Mouse (Mus musculus) intestine, embryonic 15.5 days (tissue): ENCODE measurements around the gene Gm45844. TPM values are rescaled to one million over a fixed set of nuclear protein-coding genes. Genes with fewer than 3 reads are reported as not detected.
"Not testable (repeated sequence)": the region's sequence is repeated elsewhere in the genome, so short reads cannot be mapped to it uniquely, and the experiment has no call there.

ENCODE experiments used
- ATAC-seq: fragments of 200-750 bp; cut with Nextera tagmentation; 2 replicates; pipeline ENCODE4 v1.8.0; 2017; ENCODE audit warnings: moderate TSS enrichment, moderate library complexity
- H3K27ac ChIP-seq: fragments of 300-500 bp; sonication (generic); 2 replicates; pipeline ENCODE4 v1.5.1; 2015; ENCODE audit warnings: mild to moderate bottlenecking, inconsistent platforms
- H3K27me3 ChIP-seq: fragments of 300-500 bp; sonication (generic); replicated peaks from 2 replicates; pipeline ENCODE4 v1.6.1; 2015; ENCODE audit warnings: inconsistent platforms
- H3K36me3 ChIP-seq: fragments of 300-500 bp; sonication (generic); 2 replicates; pipeline ENCODE4 v1.6.1; 2015; ENCODE audit warnings: inconsistent platforms
- H3K4me1 ChIP-seq: fragments of 300-500 bp; sonication (generic); replicated peaks from 2 replicates; pipeline ENCODE4 v1.6.1; 2015; ENCODE audit warnings: inconsistent platforms
- H3K4me2 ChIP-seq: fragments of 300-500 bp; sonication (generic); replicated peaks from 2 replicates; pipeline ENCODE4 v1.6.1; 2015; ENCODE audit warnings: mild to moderate bottlenecking, inconsistent platforms
- H3K4me3 ChIP-seq: fragments of 300-500 bp; sonication (generic); replicated peaks from 2 replicates; pipeline ENCODE4 v1.5.1; 2015; ENCODE audit warnings: inconsistent platforms
- H3K9ac ChIP-seq: fragments of 300-500 bp; sonication (generic); 2 replicates; pipeline ENCODE4 v1.6.1; 2015; ENCODE audit warnings: inconsistent platforms
- H3K9me3 ChIP-seq: fragments of 300-500 bp; sonication (generic); 2 replicates; pipeline ENCODE4 v1.6.1; 2016; ENCODE audit warnings: inconsistent platforms
- WGBS: fragments of 180-500 bp; shearing (Covaris S2); methylation state at CpG from one replicate; pipeline ENCODE4 v1.1.7; 2015; 5-methylcytosine and 5-hydroxymethylcytosine counted together
- polyA plus RNA-seq: library from polyadenylated mRNA; unstranded; fragments of >200 nt; fragmentation: Nextera tagmentation; extraction: Ambion mirVana; gene quantifications from 2 replicates; pipeline ENCODE4 v1.2.1, GENCODE M21; 2015

Gm45844 gene
- polyA plus RNA-seq, result 2.8 and 3.1 TPM in 2 replicates

DNA sequence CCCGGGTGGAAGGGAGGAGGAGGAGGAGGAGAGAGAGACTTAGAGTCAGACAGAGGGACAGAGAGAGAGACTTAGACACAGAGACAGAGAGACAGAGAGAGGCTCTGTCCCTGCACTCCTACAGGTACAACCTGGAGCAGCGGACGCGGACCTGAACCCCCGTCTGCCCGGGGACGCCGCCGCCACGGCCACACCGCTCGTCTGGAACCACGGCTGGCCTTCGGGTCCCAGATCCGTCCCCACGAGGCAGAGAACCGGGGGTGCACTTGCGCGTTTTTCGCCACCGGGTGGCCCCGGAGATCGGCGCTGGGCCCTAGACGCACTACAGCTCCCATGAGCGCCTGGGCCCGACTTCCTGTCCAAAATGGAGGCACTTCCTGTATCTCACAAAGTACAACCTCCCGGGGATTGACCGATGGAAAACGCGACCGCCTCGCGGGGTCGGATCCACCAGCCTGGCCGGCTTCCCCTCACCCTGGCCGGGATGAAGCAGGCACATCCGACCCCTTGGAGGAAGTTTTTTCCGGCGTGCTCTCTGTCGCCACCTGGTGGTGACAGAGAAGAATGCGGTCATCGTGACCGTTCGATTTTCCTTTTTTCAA is at the start of gene Gm45844:
Gm45844 (minus strand) TSS at position 324 of the 602 bp plus-strand sequence.
- H3K9ac ChIP-seq, result 0 out of 2 replicates have a peak within 1 kb of the TSS, but pooled peaks have one; percentile 6
- not testable (repeated sequence) for H3K36me3 ChIP-seq, H3K27me3 ChIP-seq, H3K9me3 ChIP-seq, H3K4me1 ChIP-seq
- H3K27ac ChIP-seq, result peak within 1 kb of the TSS; percentile 1; the same call in 1 of the 2 replicates
- peak within 1 kb of the TSS; percentile 45 for H3K4me2 ChIP-seq
- ATAC-seq, result peak; percentile 100
- 38% methylated on average over 45 of the region's 45 CpGs for WGBS
- peak within 1 kb of the TSS; percentile 36 for H3K4me3 ChIP-seq

GRCm38 (mm10) chr7:7295595-7295994 is 17.5 kb upstream of the Gm45844 start:
- WGBS, result 82% methylated on average over 16 of the region's 16 CpGs
- H3K9ac ChIP-seq, result no peak overlapping the region
- H3K9me3 ChIP-seq, result no peaks in the 10 kb centered on the region
- ATAC-seq, result no peak
- H3K4me3 ChIP-seq, result no peak overlapping the region
- no peaks in the 10 kb centered on the region for H3K27me3 ChIP-seq
- 0 out of 2 replicates have a peak, but pooled peaks cover 4% of the 10 kb centered on the region for H3K4me1 ChIP-seq
- no peak overlapping the region for H3K4me2 ChIP-seq
- H3K36me3 ChIP-seq, result peaks cover 26% of the 10 kb centered on the region
- H3K27ac ChIP-seq, result no peak overlapping the region

DNA sequence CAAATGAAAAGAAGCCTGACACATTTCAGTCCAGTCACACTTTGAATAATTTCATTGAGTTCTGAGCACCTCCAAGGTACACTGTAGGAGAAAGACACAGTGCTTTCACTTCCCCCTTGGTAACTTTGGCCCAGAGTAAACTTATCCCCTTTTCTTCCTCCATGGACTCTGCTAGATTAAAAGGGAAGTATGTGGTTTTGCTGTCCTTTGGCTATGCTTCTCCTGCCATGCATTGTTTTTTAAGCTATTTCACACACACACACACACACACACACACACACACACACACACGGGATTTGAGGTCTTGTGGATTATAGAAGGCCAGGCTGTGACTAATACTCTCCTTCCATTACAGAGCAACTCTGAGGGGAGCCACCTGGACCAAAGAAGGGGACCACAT is 3.3 kb upstream of the Gm45844 start:
- no peak overlapping the region for H3K4me2 ChIP-seq
- H3K4me3 ChIP-seq, result no peak overlapping the region
- ATAC-seq, result no peak
- H3K9me3 ChIP-seq, result peaks cover 3% of the 10 kb centered on the region; the same call in 1 of the 2 replicates
- H3K9ac ChIP-seq, result no peak overlapping the region
- no peak overlapping the region for H3K27ac ChIP-seq
- 53% methylated on average over 1 of the region's 1 CpGs for WGBS
- H3K4me1 ChIP-seq, result no peaks in the 10 kb centered on the region
- no peaks in the 10 kb centered on the region for H3K27me3 ChIP-seq
- no peaks in the 10 kb centered on the region; the same call in 1 of the 2 replicates for H3K36me3 ChIP-seq

DNA sequence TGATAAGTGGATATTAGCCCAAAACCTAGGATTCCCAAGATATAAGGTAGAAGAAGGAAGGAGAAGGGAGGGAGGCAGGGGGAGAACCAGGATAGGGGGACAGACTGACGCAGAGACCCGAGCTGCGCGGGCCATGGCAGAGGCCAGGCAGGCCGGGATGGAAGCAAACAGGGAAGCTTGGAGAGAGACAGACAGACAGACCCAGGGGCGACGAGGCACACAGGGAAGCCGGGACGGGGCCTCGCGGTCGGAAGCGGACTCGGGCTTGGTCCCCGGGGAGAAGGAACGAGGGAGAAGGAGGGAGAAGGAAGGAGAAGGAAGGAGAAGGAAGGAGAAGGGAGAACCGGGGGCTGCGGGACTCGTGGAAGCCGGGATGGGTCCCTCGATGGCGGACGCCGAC is 533 bp downstream of the Gm45844 start:
- WGBS, result 47% methylated on average over 24 of the region's 24 CpGs
- H3K4me1 ChIP-seq, H3K36me3 ChIP-seq, H3K27me3 ChIP-seq, H3K9me3 ChIP-seq: not testable (repeated sequence)
- H3K9ac ChIP-seq, result 0 out of 2 replicates have a peak overlapping the region, but pooled peaks have one; percentile 6
- peak overlapping the region; percentile 36 for H3K4me3 ChIP-seq
- H3K27ac ChIP-seq, result 0 out of 2 replicates have a peak overlapping the region, but pooled peaks have one; percentile 1
- peak; percentile 66; the same call in 1 of the 2 replicates for ATAC-seq
- peak overlapping the region; percentile 45 for H3K4me2 ChIP-seq

DNA sequence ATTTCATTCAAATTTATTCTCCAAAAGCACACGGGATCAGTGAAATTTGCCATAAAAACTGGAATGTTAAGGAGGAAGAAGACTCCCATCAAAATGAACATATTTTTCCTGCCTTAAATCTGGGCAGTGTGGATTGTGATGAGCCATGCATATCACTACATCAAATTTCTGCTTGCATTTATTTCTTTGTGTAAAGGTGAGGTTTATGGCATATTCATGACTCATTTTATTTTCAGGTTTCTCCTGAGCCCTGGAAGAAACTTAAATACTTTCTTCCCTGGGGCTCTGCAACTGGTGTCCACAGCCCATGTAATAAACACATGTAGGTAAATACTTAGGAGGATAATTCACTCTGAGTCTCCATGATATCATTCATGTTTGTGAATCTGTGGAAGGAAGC is 30.9 kb downstream of the Gm45844 start, which contains the start of gene Vmn2r29:
Vmn2r29 (minus strand) TSS at position 101 of the 400 bp plus-strand sequence.
- ATAC-seq, H3K4me1 ChIP-seq, H3K4me2 ChIP-seq, H3K4me3 ChIP-seq, H3K36me3 ChIP-seq, H3K9me3 ChIP-seq, H3K27ac ChIP-seq, H3K9ac ChIP-seq, H3K27me3 ChIP-seq: not testable (repeated sequence)
- no CpG with 5 or more reads among the region's 1 CpGs for WGBS

DNA sequence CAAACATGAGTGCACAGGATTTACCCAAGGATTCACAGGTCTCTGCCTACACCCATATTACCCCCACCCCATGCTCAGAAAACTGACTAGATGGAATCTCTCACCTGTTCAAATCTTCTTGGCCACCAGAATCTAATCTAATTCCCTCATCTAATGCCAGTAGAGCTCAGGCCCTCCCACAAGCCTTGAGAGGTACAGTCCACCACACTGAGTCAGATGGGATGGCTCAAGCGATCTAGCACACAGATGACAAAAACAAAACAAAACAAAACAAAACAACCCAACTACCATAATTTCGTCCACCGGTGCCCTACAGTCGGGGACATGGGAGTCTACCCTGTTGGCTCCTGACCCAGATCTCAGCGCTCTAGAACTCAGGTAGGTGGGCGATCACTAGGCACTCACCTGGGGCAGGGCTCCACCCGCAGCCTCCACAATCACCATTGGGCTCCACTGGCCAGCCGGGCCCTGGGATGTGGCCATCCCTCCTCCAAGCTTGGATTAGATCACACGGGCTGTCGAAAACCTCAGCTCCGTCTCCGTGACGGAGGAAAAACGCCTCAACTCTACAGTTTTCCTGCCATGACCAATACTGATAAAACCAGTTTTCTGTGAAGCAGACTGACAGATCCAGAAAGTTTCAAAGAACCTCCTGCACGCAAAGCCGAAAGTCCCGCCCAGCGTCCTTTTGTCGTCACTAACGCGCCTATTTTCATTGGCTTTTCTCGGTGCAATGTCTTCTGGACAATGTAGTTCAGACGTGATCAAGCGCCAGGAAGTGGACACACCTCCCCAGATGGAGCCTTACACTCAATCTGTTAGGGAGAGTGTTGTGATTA is 68.6 kb downstream of the Gm45844 start, which contains the start of gene Zfp772:
Zfp772 (minus strand) TSS at position 686 of the 839 bp plus-strand sequence.
- Histone ChIP-seq H3K4me2 (peak within 1 kb of the TSS; percentile 65), H3K4me3 (peak within 1 kb of the TSS; percentile 48), H3K9ac (peak within 1 kb of the TSS; percentile 47)
- not testable (repeated sequence) for H3K36me3 ChIP-seq, ATAC-seq, H3K9me3 ChIP-seq, H3K4me1 ChIP-seq, H3K27ac ChIP-seq, H3K27me3 ChIP-seq
- 2% methylated on average over 24 of the region's 24 CpGs for WGBS

DNA sequence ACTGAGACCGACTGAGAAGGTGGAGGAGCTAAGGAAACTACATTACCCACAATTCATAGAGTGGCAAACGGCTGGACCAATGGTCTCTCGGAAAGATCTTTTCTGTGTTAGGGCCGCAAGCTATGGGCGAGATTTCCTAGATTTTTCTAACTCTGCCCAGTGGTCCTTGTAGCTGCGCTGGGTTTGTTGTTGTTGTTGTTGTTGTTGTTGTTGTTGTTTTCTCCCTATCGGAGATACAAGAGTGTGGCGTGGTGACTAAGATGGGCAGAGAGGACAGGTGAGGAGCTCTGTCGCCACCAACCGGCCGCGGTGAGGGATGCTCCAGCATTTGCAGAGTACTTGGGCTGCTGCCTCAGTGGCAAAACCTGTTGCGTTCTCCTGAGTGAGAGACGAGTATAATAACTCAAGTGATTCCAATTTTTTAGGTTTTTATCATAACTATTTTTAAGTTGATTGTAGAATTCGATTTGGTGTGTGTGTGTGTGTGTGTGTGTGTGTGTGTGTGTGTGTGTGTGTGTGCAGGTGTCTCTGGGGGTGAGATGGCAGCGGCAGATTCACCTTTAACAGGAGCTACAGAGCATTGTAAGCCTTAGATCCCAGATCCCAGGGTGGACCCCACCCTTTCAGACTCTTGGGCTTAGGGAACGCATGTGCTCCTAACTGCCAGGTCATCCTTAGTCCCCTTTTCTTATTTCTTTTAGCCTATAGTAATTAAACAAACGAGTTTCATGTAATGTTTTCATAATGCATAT is 89.7 kb downstream of the Gm45844 start:
- ATAC-seq, result peak; percentile 98
- H3K4me3 ChIP-seq, result peak overlapping the region; percentile 43
- H3K27me3 ChIP-seq, result no peaks in the 10 kb centered on the region
- no peaks in the 10 kb centered on the region for H3K4me1 ChIP-seq
- no peak overlapping the region for H3K27ac ChIP-seq
- WGBS, result 10% methylated on average over 18 of the region's 18 CpGs
- H3K9me3 ChIP-seq, result no peaks in the 10 kb centered on the region
- H3K9ac ChIP-seq, result no peak overlapping the region
- H3K4me2 ChIP-seq, result peak overlapping the region; percentile 55
- H3K36me3 ChIP-seq, result no peaks in the 10 kb centered on the region

- Histone ChIP-seq H3K27me3 (no peaks in the 10 kb centered on the region), H3K4me1 (no peaks in the 10 kb centered on the region), H3K4me2 (peak overlapping the region; percentile 55), H3K4me3 (peak overlapping the region; percentile 43), H3K9me3 (no peaks in the 10 kb centered on the region), H3K9ac (no peak overlapping the region), H3K36me3 (no peaks in the 10 kb centered on the region), H3K27ac (no peak overlapping the region)
- WGBS, result 17% methylated on average over 13 of the region's 13 CpGs
- peak; percentile 80 for ATAC-seq
Measured at GRCm38 (mm10) chr7:7187417-7188190, 90.5 kb downstream of the Gm45844 start.

GRCm38 (mm10) chr7:7185897-7186296 is 92.2 kb downstream of the Gm45844 start:
- no peak overlapping the region for H3K4me3 ChIP-seq
- 91% methylated on average over 1 of the region's 1 CpGs for WGBS

DNA sequence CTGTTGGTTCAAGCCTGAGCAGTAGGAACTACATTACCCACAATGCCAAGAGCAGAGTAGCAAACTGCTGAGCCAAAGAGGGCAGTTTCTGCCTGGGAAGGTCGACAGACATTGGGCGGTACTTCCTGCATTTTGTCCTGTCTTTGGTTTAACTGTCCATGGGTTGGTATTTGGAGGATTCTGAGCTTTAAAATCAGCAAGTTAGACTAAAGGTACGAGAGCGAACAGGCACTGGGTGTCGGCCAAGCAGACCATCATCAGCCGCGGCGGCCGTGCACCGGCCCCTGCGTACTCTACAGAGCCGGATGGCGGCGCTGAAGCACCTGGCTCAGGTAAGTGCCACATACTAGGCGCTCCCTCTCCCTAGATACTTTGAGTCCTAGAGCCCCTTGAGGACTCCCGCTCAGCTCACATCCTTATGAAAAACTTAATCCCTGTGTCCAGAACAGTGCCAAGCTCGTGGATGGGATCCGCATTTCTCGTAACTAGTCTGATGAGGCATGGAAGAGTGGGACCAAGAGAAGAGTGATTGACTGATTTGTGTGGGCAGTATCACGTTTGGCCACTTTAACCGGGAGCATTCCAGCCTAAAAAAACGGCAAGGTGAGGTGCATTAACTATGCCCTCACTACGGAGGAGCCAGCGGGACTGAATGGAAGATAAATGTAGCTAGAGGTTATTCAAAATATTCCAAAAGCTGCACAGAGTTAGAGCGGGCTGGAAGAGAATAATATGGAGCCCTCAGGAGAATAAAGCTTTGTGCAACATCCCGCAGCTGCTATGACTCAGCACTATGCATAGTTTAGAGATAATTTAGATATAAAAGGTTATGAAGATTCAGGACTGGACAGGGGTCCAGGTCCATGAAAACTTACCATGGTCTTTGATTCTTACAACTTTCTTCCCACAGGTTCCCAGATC is 106.6 kb downstream of the Gm45844 start, which contains the start of gene Zfp418:
Zfp418 (plus strand) TSS at position 104 of the 921 bp plus-strand sequence.
- under 1% methylated on average over 26 of the region's 26 CpGs for WGBS
- H3K27ac ChIP-seq, result peak within 1 kb of the TSS; percentile 61
- peak within 1 kb of the TSS; percentile 58 for H3K4me3 ChIP-seq
- no peaks in the 10 kb centered on the region for H3K27me3 ChIP-seq
- no peaks in the 10 kb centered on the region for H3K4me1 ChIP-seq
- no peaks in the 10 kb centered on the region for H3K9me3 ChIP-seq
- peaks cover 5% of the 10 kb centered on the region; the same call in 1 of the 2 replicates for H3K36me3 ChIP-seq
- ATAC-seq, result peak; percentile 99
- H3K9ac ChIP-seq, result peak within 1 kb of the TSS; percentile 57
- H3K4me2 ChIP-seq, result peak within 1 kb of the TSS; percentile 60

More at GRCm38 (mm10) chr7:7185897-7186296, 92.2 kb downstream of the Gm45844 start:
- H3K27ac ChIP-seq, result no peak overlapping the region
- H3K9me3 ChIP-seq, result no peaks in the 10 kb centered on the region
- no peaks in the 10 kb centered on the region for H3K36me3 ChIP-seq
- H3K4me1 ChIP-seq, result no peaks in the 10 kb centered on the region
- H3K27me3 ChIP-seq, result no peaks in the 10 kb centered on the region
- no peak for ATAC-seq
- no peak overlapping the region for H3K9ac ChIP-seq
- no peak overlapping the region for H3K4me2 ChIP-seq
